Mouse (Mus musculus) T-cell, adult 2 months (primary cell): ENCODE data around the gene Stard10.

Experiments
- DNase-seq: peaks from one replicate; pipeline ENCODE4 v3.0.0; 2022; ENCODE audit warnings: low spot score

Stard10 gene

GRCm38 (mm10) chr7:101330841-101331173 is 13.9 kb downstream of the Stard10 start:
- DNase-seq = no peak

GRCm38 (mm10) chr7:101332045-101332831 is 15.4 kb downstream of the Stard10 start:
- DNase-seq = no peak

GRCm38 (mm10) chr7:101335228-101335627 is 18.3 kb downstream of the Stard10 start:
- no peak for DNase-seq

DNA sequence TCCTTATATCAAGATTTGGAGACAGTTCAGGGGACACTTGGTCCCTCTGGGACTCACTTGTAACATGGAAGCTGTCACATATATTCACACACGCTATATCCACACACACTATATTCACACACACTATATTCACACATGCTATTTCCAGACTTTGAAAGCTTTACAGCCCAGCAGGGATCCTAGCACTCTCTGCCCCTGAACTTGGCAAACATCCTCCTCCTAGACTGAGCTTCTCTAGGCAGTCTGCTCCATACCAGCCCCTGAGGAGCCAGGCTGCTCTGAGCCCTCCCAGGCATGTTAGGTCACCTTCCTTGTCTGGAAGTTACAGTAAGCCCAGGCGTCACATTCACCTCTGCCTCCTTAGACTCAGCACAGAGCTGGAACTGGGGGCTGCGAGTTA is 19.8 kb downstream of the Stard10 start:
- DNase-seq = no peak

GRCm38 (mm10) chr7:101337401-101337800 is 20.5 kb downstream of the Stard10 start:
- no peak for DNase-seq

- no peak for DNase-seq
Measured at GRCm38 (mm10) chr7:101341405-101341804, 24.5 kb downstream of the Stard10 start.

DNA sequence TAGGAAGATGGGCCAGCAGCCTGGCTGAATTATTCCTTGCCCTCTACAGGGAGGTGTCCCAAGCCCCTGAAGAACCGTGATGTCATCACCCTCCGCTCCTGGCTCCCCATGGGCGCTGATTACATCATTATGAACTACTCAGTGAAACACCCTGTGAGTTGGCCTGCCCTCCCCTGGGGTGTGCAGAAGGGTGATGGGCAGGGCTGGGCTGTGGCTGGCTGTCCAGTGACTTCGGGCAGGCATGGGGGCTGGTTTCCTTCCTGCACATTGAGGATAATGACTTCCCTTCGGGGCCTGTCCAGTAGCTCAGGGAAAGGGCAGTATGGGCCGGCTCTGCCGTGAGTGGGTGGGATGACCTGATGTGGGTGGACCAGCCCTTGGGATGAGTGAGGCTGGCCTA is 26.2 kb downstream of the Stard10 start:
- no peak for DNase-seq

GRCm38 (mm10) chr7:101344892-101345291 is 28.0 kb downstream of the Stard10 start:
- DNase-seq = no peak

GRCm38 (mm10) chr7:101346991-101347390 is 30.1 kb downstream of the Stard10 start:
- no peak for DNase-seq

- DNase-seq = peak; percentile 61
Measured at GRCm38 (mm10) chr7:101347767-101348270, 30.9 kb downstream of the Stard10 start, which contains the start of gene Arap1. Arap1 (plus strand) TSS chr7:101348067.

GRCm38 (mm10) chr7:101348312-101348711 is 31.4 kb downstream of the Stard10 start:
- DNase-seq = no peak

DNA sequence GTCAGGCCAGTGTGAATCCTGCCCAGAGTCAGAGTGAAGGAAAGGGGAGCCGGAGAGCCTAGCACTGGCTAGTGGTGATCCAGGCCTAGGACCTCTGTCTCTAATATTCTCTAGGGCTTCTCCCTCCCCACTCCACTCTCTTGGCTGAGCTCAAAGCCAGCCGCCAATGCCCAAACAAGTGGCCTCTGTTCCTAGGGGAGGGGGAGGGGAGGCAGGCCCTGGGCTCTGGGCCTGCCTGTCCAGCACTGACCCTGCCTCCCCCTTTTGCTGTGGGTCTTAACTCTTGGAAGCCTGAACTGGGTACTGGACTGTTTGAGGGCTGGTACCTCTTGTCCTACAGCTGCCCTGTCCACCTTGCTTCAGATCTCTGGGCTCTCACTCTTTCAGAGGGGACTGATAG is 33.0 kb downstream of the Stard10 start:
- DNase-seq = no peak

DNA sequence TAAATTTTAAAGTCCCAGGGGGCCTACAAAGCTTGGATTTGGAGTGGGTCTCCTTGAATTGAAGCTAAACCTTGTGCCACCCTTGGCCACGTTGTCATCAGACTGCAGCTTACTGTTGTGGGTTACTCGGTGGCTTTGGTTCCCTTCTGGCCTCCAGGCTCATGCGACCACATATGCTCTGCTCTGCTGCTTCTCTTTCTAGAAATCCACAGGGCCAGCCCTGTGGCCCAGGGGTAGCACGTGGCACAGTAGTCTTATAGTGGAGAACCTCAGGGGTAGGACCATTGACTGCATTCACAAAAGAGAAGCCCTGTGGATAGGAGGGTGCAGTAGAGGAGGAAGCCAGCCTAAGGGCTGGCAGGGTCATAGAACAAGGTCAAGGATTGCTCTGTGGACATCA is 35.5 kb downstream of the Stard10 start:
- no peak for DNase-seq

- no peak for DNase-seq
Measured at GRCm38 (mm10) chr7:101354423-101354822, 37.5 kb downstream of the Stard10 start.

DNA sequence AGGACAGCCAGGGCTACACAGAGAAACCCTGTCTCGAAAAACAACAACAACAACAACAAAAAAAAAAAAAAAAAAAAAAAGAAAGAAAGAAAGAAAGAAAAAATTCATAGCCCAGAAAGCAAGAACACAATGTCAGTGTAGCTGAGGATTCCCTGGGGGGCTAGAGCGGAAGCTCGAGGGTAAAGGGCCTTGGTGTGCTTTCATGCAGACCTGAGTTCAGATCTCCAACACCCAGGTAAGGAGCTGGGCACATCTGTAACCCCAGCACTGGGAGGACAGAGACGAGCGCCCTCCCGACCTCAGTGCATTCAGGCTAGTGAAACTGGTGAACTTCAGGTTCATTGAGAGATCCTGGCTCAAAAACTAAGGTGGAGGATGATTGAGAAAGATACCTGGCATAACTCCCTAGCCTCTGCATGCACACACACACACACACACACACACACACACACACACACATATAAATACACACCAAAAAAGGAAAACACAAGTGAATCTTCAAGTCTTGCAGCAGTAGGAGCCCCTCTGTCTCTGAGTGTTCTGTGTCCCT is 38.7 kb downstream of the Stard10 start:
- no peak for DNase-seq

- no peak for DNase-seq
Measured at GRCm38 (mm10) chr7:101356868-101357267, 40.0 kb downstream of the Stard10 start.

- no peak for DNase-seq
Measured at GRCm38 (mm10) chr7:101360406-101360805, 43.5 kb downstream of the Stard10 start.

DNA sequence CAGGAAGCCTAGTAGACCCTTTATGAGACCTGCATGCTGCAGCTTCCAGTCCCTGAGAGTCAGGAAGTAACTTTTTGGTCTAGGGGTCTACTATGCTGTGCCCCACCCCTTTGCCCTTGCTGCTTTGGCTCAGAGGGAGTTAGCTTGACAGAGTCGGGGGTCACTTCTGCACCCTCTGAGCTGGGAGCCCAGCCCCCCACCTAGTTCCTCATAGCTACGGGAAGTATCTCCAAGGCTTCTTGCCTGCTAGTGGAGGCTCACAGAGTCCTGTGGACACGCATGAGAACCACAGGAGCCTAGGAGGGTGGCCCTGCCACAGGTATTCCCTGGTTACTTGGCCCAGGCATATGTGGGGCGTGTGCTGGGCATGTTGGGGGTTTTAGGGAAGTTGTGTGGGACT is 44.1 kb downstream of the Stard10 start:
- DNase-seq = no peak

DNA sequence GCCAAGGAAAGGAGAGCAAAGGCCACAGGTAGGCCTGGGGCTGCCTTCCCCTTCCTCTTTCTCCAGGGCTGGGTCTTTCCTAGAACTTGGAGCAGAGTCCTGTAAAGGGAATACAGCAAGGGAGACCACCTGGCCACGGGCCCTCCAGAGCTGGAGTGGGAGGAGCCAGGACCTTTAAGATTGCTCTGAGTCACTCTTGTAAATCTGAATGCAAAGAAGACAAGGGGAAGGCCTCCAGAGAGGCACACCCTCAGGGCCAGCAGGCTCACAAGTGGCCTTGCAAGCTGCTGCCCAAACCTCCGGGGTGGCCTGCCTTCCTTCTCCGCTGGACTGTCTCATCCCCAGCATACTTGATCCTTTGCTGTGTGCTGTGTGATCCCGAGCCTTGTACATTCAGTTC is 44.9 kb downstream of the Stard10 start:
- DNase-seq = no peak

- peak; percentile 49 for DNase-seq
Measured at GRCm38 (mm10) chr7:101362791-101363191, 45.9 kb downstream of the Stard10 start.

- no peak for DNase-seq
Measured at GRCm38 (mm10) chr7:101363914-101364313, 47.0 kb downstream of the Stard10 start.

DNA sequence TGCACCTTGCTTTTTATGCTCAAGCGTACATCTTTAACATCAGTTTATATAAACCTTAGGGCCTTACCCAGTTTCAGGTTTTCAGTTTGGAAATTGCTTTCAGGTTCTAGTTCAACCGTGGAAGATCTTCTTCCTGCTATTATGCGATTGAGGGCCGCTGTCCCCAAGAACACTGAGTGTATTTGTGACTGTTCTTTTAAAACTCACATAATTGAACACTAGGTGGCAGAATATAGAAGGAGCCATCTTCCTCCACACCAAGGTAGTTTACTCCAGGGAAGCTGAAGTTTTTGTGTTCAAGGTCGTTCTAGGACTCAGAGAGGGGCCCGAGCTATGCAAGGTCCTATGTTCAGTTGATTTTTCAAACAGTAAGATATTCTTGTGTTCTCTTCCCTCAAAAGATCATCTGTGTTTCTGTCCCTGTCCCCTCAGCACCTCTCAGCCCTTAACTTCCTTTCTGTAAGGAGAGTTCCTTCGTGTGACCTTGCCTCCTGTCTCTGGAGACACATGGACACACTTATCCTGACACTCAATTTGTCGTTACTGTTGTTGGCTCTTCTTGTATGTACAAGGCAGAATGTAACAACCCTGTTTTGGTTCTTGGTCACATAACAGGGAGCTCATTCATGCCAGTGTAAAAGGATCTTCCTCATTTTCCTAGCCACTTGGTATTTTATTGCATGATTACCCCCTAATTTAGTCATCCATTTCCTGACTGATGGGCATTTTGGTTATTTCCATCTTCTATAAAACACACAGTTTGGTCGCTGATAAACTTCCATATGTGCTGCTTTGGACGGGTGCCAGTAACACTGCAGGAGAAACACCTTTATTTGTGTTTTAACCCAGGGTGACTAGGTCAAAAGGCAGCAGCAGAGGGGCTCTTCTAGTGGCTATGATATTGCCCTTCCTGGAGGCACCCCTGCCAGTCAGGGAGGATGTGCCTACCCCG is 51.3 kb downstream of the Stard10 start:
- DNase-seq = no peak

DNA sequence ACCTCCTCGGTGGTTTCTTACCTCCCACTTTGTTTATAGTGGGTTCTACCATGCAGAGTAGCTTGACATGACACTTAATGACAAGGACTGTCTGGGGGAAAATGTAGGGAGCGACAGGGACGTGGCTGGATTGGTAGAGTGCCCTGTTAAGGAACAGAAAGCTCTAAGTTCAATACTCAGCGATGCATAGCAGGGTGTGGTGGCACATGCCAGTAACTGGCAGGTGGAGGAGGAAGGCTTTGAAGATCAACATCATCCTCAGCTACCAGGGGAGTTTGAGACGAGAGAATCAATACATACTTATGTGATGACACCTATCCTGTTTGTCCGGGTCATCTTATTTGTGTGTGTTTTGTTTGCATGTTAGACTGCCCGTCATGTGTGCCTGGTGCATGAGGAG is 52.8 kb downstream of the Stard10 start:
- DNase-seq = no peak
